Comparison of ENCODE assay signal across 12 mouse cellular contexts in genomic region chr6:147771411-147771810, GRCm38 (mm10).
A peak's percentile ranks its signal among the peaks of the same experiment; 100 is the strongest.
DNase-seq lines count a peak whose midpoint lies in the region; ATAC-seq lines count a peak whose summit lies in the region.
"Had no signal": no experiment of that assay in that cellular context is flagged by ENCODE, and none has a peak within 500 bp of the region (broad histone marks: within the 10 kb centered on the region; RNA-seq: fewer than 3 reads in every experiment).

No protein-coding gene starts in this region.

- H3K4me1 ChIP-seq in heart, embryonic 12.5 days (replicated peaks): peaks cover 3% of the 10 kb centered on the region
- H3K4me1 ChIP-seq in midbrain, embryonic 14.5 days (ENCODE audit: control insufficient read depth, insufficient read depth, low read length): no peaks in the 10 kb centered on the region
- no peaks in the 10 kb centered on the region for H3K4me1 ChIP-seq in midbrain, embryonic 16.5 days (ENCODE audit: control insufficient read depth, insufficient read depth, low read length)
- no peaks in the 10 kb centered on the region for H3K4me1 ChIP-seq in embryonic facial prominence, embryonic 15.5 days
- H3K4me1 ChIP-seq: liver, embryonic 15.5 days; midbrain, embryonic 10.5 days had no signal

- no peak overlapping the region for H3K9ac ChIP-seq in heart, embryonic 12.5 days
- H3K9ac ChIP-seq in midbrain, embryonic 14.5 days (replicated peaks; ENCODE audit: low read length): no peak overlapping the region
- no peak overlapping the region for H3K9ac ChIP-seq in midbrain, embryonic 16.5 days (ENCODE audit: low read depth, low read length)
- no peak overlapping the region for H3K9ac ChIP-seq in embryonic facial prominence, embryonic 15.5 days
- H3K9ac ChIP-seq: heart, embryonic 13.5 days; liver, embryonic 15.5 days had no signal

- no peaks in the 10 kb centered on the region for H3K36me3 ChIP-seq in heart, embryonic 12.5 days
- H3K36me3 ChIP-seq in midbrain, embryonic 14.5 days (ENCODE audit: control insufficient read depth, insufficient read depth, low read length): no peaks in the 10 kb centered on the region
- H3K36me3 ChIP-seq in midbrain, embryonic 16.5 days (ENCODE audit: control insufficient read depth, insufficient read depth, low read length): no peaks in the 10 kb centered on the region
- H3K36me3 ChIP-seq in embryonic facial prominence, embryonic 15.5 days: no peaks in the 10 kb centered on the region
- H3K36me3 ChIP-seq: G1E; heart, embryonic 13.5 days; liver, embryonic 15.5 days; midbrain, embryonic 10.5 days had no signal

- intact Hi-C loops in heart, postnatal 10 days (cut with DNase I): no loop called here

- DNase-seq in heart, adult 18-20 months: peak; percentile 20 to 39
- DNase-seq in midbrain, embryonic 14.5 days: peak; percentile 14
- peak; percentile 24 to 34 for DNase-seq in heart, postnatal 10 days
- DNase-seq: kidney, adult 11 months had no signal

- no peak overlapping the region for H3K27ac ChIP-seq in heart, embryonic 12.5 days (ENCODE audit: poor library complexity, severe bottlenecking)
- H3K27ac ChIP-seq in midbrain, embryonic 14.5 days (replicated peaks; ENCODE audit: low read depth, low read length): no peak overlapping the region
- no peak overlapping the region for H3K27ac ChIP-seq in midbrain, embryonic 16.5 days (ENCODE audit: low read length)
- H3K27ac ChIP-seq in embryonic facial prominence, embryonic 15.5 days (replicated peaks): no peak overlapping the region
- H3K27ac ChIP-seq: heart, embryonic 13.5 days; liver, embryonic 15.5 days; midbrain, embryonic 10.5 days had no signal

- H3K9me3 ChIP-seq in heart, embryonic 12.5 days (replicated peaks): no peaks in the 10 kb centered on the region
- H3K9me3 ChIP-seq in midbrain, embryonic 14.5 days (ENCODE audit: control insufficient read depth, low read length): no peaks in the 10 kb centered on the region
- H3K9me3 ChIP-seq in midbrain, embryonic 16.5 days (replicated peaks; ENCODE audit: control insufficient read depth, low read length, poor library complexity, severe bottlenecking): no peaks in the 10 kb centered on the region
- H3K9me3 ChIP-seq in embryonic facial prominence, embryonic 15.5 days (replicated peaks): no peaks in the 10 kb centered on the region
- H3K9me3 ChIP-seq: G1E; heart, embryonic 13.5 days; liver, embryonic 15.5 days; midbrain, embryonic 10.5 days had no signal

- no peaks in the 10 kb centered on the region for H3K27me3 ChIP-seq in heart, embryonic 12.5 days (replicated peaks)
- no peaks in the 10 kb centered on the region for H3K27me3 ChIP-seq in midbrain, embryonic 14.5 days (ENCODE audit: control insufficient read depth, insufficient read depth, low read length)
- H3K27me3 ChIP-seq in midbrain, embryonic 16.5 days (ENCODE audit: control insufficient read depth, insufficient read depth, low read depth, low read length): no peaks in the 10 kb centered on the region
- no peaks in the 10 kb centered on the region for H3K27me3 ChIP-seq in embryonic facial prominence, embryonic 15.5 days
- H3K27me3 ChIP-seq: heart, embryonic 13.5 days; liver, embryonic 15.5 days had no signal

- no peak overlapping the region for H3K4me3 ChIP-seq in heart, embryonic 12.5 days
- H3K4me3 ChIP-seq in midbrain, embryonic 14.5 days (replicated peaks; ENCODE audit: low read depth, low read length): no peak overlapping the region
- H3K4me3 ChIP-seq in midbrain, embryonic 16.5 days (ENCODE audit: low read depth, low read length): no peak overlapping the region
- H3K4me3 ChIP-seq in embryonic facial prominence, embryonic 15.5 days (replicated peaks): no peak overlapping the region
- H3K4me3 ChIP-seq: heart, embryonic 13.5 days; liver, embryonic 15.5 days; midbrain, embryonic 10.5 days had no signal

- no peak for ATAC-seq in heart, embryonic 12.5 days (ENCODE audit: insufficient number of reproducible peaks, low FRiP score)
- no peak for ATAC-seq in midbrain, embryonic 14.5 days (ENCODE audit: low FRiP score, low TSS enrichment)
- no peak for ATAC-seq in midbrain, embryonic 16.5 days
- ATAC-seq in embryonic facial prominence, embryonic 15.5 days (ENCODE audit: insufficient number of reproducible peaks, low FRiP score, low TSS enrichment, low read depth): 0 out of 2 replicates have a peak, but pooled peaks have one; percentile 29
- no peak for ATAC-seq in activated CD4-positive, CD25-positive, alpha-beta regulatory T cell, adult 4 months

- H3K4me2 ChIP-seq in heart, embryonic 12.5 days: no peak overlapping the region
- no peak overlapping the region for H3K4me2 ChIP-seq in midbrain, embryonic 14.5 days (ENCODE audit: low read length)
- no peak overlapping the region for H3K4me2 ChIP-seq in midbrain, embryonic 16.5 days (ENCODE audit: low read length)
- H3K4me2 ChIP-seq in embryonic facial prominence, embryonic 15.5 days (replicated peaks): no peak overlapping the region
- H3K4me2 ChIP-seq: heart, embryonic 13.5 days; liver, embryonic 15.5 days had no signal

- 25% methylated on average over 4 of the region's 4 CpGs for WGBS in heart, embryonic 12.5 days
- 49% methylated on average over 4 of the region's 4 CpGs for WGBS in midbrain, embryonic 14.5 days
- WGBS in midbrain, embryonic 16.5 days: 35% methylated on average over 4 of the region's 4 CpGs
- 27% methylated on average over 4 of the region's 4 CpGs for WGBS in embryonic facial prominence, embryonic 15.5 days
